Mouse (Mus musculus): Measurements from ENCODE around the gene Itga1. TPM values are rescaled to one million over a fixed set of nuclear protein-coding genes. Genes with fewer than 3 reads are reported as not detected.

Gene Itga1
- total RNA-seq, 2 experiments from 2014 or later: 4.2 to 4.4 TPM

Other genes with a start within 250 kb of the Itga1 start
- under 1 TPM; 0.10 to 0.56 TPM for gene Itga2, start 169.9 kb downstream of the Itga1 start, total RNA-seq (2021)
- gene Pelo, start 11.8 kb downstream of the Itga1 start, total RNA-seq (2021): 10 to 100 TPM; 20.3 to 23.3 TPM
- gene Gm49395, start within 50 bp of the Itga1 start, total RNA-seq (2021): 1 to 10 TPM; 2.3 to 2.6 TPM

All from layer of hippocampus, adult 18-20 months (tissue).